Mouse (Mus musculus): ENCODE measurements around the gene Arhgap5. TPM values are rescaled to one million over a fixed set of nuclear protein-coding genes. Genes with fewer than 3 reads are reported as not detected.

Gene Arhgap5
- total RNA-seq, 1 experiment = 65.5 TPM

DNA sequence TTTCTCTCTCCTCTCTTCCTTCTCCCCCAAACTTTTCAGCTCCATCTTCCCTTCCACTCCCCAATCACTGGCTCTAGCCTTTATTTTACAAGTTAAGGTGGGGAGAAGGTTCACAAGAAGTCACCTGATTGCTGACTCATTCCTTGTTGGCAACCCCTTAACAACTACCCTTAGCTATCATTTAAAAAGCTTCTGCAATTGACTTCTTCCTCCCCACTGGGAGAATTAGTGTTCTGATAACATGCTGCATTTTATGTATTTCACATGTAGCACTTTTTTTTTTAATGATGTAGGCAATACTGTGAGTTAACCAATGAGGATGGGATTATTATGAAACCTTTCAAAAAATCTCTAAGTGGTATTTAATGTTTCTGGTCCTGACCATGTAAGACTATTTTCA is 115.9 kb downstream of the Arhgap5 start:
- Histone ChIP-seq H3K4me3 (ENCODE audit: insufficient read depth in 1 of 2, low read depth in 1 of 2, low read length in 2 of 2, poor library complexity in 1 of 2, severe bottlenecking in 1 of 2) (no peak overlapping the region), H3K4me1 (ENCODE audit: control insufficient read depth in 2 of 2, insufficient read depth in 2 of 2, low read length in 2 of 2, poor library complexity in 1 of 2) (no peaks in the 10 kb centered on the region), H3K27ac (ENCODE audit: insufficient read depth, low read depth, low read length, poor library complexity, severe bottlenecking) (no peak overlapping the region), H3K36me3 (ENCODE audit: control insufficient read depth, insufficient read depth, low read length, poor library complexity, severe bottlenecking) (no peaks in the 10 kb centered on the region), H3K9me3 (ENCODE audit: control insufficient read depth, insufficient read depth, low read depth, low read length) (no peaks in the 10 kb centered on the region), H3K9ac (ENCODE audit: insufficient read depth, low read depth, low read length, poor library complexity, severe bottlenecking) (no peak overlapping the region)
- no peak for DNase-seq (ENCODE audit: low read depth, low spot score)
- in situ Hi-C loops (cut with MboI; ENCODE audit: low sequenced_read_pairs in 2 of 2, unreplicated experiment in 2 of 2) = no loop called here
- no peak for TF ChIP-seq HCFC1 (IDR thresholded peaks at IDR 0.05; ENCODE audit: borderline replicate concordance, insufficient read depth, low read length)
- TF ChIP-seq ZC3H11A (IDR thresholded peaks at IDR 0.05; ENCODE audit: borderline replicate concordance, low read depth, low read length) = no peak
- TF ChIP-seq ZNF384 (IDR thresholded peaks at IDR 0.05; ENCODE audit: low read depth, low read length) = no peak
- TF ChIP-seq CHD2 (IDR thresholded peaks at IDR 0.05; ENCODE audit: low read depth, low read length) = no peak
- no peak for TF ChIP-seq MAFK (IDR thresholded peaks at IDR 0.05; ENCODE audit: insufficient read depth, low read depth, low read length)

Other genes starting within 250 kb of the Arhgap5 start
- gene Akap6, start 195.4 kb downstream of the Arhgap5 start, total RNA-seq (2012; rRNA removed) = under 0.01 and 0.09 TPM in 2 replicates

Measured in ES-E14 (cell line).